Mouse (Mus musculus) small intestine, adult 2 months (tissue): ENCODE measurements at regions not wholly inside any gene's neighbourhood (a gene's known extent, or its start where the extent isn't known, plus 50 kb on each side); places are given as distances from the start of the nearest gene placed in this dataset.

Source experiments
- CTCF ChIP-seq: fragments of 200-500 bp; IDR thresholded peaks from 2 replicates; pipeline ENCODE4 v1.5.1; 2012; ENCODE audit warnings: low read depth, mild to moderate bottlenecking, control low read depth, inconsistent platforms, low read length, moderate library complexity, mixed read lengths; ENCODE audit not compliant: insufficient replicate concordance, insufficient read length; ENCODE audit errors: extremely low read depth
- POLR2A ChIP-seq: fragments of 200-500 bp; IDR thresholded peaks from 2 replicates; pipeline ENCODE4 v1.6.1; 2012; ENCODE audit warnings: low read depth, mild to moderate bottlenecking, control low read depth, inconsistent platforms, low read length, moderate library complexity

DNA sequence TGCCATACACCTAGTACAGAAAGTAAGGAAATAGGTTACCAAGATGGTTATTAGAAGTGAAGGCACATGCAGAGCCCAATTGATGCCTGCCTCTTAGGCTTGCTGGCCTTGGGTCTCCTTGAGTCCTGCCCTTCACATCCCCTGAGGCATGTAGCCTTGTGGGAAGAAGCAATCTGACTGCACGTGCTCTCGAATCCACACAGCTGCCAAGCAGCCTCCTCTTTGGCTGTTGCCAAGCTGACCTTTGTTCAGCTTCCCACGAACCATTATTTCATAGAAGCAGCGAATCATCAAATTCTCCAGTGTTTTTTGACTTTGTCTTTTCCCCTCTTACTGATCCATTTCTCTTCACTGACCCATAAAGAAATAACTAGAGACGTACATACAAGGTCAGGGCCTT is 498.1 kb upstream of the Tnp1 start:
- TF ChIP-seq POLR2A (no peak), CTCF (no peak)
